Mouse (Mus musculus) cerebellum, postnatal 25 days (tissue): Measurements from ENCODE around the gene Dst.
"Not testable (repeated sequence)": the region's sequence is repeated elsewhere in the genome, so short reads cannot be mapped to it uniquely, and the experiment has no call there.

Experiments
- DNase-seq, 2 experiments: peaks; one replicate each; pipeline ENCODE4 v3.0.0; 2021; ENCODE audit warnings: mixed read lengths in 2 of 2

The Dst gene

DNA sequence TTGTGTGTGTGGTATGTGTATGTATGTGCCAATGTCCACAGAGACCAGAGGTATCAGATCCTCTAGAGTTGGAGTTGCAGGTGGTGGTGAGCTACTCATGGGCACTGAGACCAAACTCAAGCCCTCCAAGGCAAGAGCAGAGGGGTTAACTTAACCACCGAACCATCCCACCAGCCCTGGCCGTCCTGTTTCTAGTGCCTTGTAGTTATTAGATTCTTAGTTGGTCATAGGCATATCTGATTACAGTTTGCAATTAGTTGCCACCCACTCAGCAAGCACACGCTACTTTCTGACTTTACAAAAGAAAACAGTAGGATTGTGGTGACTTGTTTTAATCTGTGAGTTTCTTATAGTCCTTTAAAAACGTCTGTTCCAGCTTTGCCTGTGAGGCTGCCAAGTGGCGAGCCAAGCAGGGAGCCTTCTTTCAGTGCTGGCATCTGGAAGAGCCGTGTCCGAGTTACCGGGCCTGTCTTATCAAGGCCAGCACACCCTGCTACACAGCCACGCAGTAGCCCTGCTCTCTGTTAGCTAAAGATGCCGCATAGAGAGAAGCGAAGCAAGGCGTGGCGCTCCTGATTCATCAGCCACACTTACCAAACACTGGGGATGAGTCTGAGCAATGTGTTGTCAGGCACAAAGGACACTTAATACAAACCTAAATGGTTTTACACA is 392.4 kb downstream of the Dst start:
- no peak for DNase-seq

DNA sequence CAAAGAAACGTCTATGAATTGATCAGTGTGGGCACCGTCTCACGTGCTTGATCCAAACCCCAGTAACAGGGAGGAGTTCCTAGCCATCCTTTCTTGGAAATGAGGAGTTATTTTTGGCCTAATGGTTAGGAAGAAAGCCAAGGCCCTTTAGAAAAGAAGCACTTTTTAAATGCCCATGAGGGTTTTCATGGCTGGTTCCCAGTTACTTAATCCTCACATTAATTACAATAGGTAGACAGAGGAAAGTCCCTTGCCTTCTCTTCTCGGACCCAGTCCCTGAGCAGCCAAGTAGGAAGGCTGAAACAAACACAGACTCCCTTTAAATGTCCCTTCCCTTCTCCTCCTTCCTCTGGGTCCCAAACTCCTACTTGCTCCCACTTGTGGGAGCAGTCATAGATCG is 396.2 kb downstream of the Dst start:
- no peak for DNase-seq

DNA sequence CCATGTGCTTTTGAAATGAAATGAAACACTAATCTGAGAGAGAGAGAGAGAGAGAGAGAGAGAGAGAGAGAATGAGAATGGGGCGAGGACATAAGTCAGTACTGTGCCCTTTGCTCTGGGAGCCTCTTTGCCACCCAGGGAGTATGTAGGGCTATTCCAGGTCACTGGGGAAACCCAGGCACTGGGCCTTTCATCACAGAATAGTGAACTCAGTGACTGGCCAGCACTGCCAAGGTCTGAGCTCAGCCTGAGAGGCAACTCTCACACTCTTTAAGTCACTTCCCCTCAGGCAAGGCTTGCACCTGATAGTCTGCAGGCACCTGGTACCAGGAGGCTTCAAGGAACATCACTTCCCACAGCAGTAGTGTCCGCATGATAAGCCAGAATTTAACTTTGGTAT is 398.7 kb downstream of the Dst start:
- no peak for DNase-seq

DNA sequence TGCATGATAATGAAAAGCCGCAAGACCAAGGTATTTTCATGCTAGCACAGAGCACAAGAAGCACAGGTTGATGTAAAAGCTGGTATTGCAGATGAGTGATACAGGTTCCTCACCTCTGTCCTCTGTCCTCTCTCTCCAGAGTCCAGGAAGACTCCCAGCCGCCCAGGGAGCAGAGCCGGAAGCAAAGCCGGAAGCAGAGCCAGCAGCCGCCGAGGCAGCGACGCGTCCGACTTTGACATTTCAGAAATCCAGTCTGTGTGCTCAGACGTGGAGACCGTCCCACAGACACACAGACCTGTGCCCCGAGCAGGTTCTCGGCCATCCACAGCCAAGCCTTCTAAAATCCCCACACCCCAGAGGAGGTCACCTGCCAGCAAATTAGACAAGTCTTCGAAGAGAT is 399.2 kb downstream of the Dst start:
- DNase-seq, result no peak

DNA sequence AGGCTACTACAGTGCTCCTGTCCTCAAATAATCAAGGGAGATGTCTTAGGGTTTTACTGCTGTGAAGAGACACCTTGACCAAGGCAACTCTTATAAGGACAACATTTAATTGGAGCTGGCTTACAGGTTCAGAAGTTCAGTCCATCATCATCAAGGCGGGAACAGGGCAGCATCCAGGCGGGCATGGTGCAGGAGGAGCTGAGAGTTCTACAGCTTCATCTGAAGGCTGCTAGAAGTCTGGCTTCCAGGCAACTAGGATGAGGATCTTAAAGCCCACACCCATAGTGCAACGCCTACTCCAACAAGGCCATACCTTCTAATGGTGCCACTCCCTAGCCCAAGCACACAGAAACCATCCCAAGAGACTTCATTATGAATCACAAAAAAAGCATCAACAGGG is 400.8 kb downstream of the Dst start:
- not testable (repeated sequence) for DNase-seq

DNA sequence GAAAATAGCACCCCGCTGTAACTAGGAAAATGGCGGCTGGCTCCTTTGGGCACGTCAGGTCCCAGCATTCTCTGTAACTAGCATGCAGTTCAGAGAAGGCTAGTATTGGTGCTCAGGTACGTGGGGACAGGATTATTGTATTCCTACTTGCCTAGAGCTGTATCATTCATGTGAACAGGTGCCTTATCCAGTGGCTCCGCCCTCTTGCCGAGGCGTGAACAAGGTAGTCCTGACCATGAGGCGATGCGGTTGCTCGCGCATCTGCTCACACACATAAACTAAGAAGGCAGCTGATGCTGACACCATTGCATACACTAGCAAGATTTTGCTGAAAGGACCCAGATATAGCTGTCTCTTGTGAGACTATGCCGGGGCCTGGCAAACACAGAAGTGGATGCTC is 401.4 kb downstream of the Dst start:
- DNase-seq, result no peak

DNA sequence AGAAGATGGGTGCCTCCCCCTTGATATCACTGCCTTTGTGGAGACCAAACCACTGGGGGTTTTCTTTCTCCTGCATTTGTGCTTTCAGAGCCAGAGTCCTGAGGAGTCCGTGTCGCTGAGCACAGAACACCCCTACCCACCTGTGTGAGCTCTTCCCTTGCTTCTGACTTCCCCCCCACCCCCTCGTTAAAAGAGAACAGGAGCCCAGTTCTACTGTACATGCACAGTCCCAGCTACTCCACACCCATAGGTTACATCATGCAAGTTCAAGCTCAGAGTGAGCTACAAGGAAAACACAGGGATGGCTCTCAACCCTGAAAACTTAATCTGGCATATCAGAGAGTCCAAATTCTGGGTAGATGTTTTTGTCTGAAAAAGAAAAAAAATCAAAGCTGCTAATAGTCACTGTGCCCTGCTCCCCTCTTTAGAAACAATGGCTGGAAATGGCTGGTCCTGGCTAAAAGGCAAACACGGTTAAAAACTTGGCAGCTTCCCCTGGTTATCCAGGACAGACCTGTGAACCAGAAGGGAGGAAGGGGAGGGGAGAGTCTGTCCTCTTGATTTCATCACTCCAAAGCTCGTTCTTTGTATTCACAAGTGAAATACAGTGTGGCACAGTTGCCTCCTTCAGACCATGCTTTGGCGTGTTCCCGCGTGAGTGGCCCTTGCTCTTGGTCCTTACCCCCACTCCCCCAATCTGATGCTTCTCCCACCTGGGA is 402.7 kb downstream of the Dst start:
- DNase-seq, result no peak

DNA sequence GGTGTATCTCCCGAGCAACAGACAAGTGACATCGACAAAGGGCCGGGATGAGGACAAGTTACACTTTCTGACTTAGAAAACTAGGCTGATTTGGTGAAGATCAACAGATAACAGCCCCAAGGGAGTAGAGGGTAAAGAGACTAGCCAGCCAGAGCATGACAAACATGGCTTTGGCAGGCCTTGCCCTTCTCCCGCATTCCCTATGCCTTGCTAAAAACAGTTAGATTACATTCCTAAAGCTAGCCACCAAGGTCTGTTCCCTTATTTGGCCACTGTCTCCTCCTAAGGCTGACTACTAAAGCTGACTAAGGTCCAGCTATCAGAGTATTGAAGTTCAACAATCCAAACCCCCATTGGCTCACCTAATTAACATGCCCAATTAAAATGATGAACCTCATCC is 404.8 kb downstream of the Dst start:
- DNase-seq, result no peak

DNA sequence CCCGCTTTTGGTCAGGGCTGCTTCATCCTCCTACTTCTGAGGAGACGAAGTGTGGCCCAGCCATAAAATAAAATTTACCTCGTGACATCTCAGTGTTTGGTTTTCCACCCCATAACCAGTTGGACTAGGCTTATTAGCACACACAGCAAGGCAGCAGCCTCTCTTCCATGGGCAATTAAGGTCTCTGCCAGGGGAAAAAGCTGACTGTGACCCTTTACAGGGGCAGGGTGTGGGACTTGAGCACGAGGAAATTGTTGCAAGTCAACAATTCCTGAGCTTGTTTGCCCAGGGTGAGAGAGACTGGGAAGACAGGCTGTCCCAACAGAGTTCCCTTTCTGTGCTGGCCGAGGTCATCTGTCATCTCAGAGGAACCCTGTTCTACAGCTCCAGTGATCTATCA is 407.4 kb downstream of the Dst start:
- DNase-seq, result no peak

DNA sequence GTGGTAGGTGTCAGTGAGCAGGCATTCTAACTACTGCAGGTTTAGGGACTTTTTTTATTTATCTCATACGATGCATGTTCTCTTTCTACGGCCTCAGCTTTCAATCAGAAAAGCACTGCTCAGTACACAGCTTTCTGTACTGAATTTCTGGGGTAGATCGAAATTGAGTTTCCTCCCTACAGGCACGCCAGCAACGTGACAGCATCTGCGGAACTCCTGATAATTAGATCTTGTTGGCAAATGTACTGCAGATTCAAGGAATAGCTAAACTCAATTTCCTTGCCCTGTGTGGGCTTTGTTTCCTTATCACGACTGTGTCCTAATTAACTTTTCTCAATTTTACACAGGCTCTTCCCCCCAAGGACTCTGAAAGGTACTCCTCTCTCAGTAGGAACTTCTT is 416.2 kb downstream of the Dst start:
- no peak for DNase-seq

DNA sequence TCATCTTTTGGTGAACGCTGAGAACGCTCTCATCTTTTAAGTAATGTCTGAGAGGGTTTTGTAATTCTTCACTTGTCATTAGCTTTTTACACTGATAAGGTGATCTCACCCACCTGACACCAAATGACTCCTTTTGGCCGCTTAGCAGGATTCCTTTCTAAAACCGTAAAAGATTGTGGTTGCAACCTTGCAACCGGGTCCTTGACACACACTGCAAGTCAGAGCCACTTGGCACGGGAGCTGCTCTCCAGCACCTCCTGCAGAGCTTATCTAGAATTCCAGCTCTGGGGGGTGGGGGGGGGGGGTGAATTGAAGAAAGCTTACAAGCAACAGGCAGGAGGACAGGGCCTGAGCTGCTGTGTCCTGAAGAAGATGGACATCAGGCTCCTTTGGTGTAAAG is 420.6 kb downstream of the Dst start:
- DNase-seq, result no peak

DNA sequence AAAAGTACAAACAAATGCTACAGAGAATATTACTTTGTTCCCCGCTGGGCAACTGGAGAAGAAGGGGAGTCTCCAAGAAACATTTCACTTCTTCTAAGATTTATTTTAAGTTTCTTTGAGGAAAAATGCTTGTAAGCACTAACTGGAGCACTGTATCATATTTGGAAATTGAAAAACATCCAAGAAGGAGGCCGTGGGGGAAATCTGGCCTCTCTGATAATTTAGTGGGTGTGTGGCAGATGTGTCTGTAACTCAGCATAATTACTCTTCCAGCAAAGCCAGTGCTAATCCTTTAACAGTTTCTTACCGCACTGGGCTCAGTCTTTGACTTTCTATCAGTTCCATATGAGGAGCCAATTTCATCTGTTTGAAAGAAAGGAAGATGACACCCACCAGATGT is 423.7 kb downstream of the Dst start:
- no peak for DNase-seq
